Mouse (Mus musculus): ENCODE data around the gene Fam208b.
"Not testable (repeated sequence)": the region's sequence is repeated elsewhere in the genome, so short reads cannot be mapped to it uniquely, and the experiment has no call there.

Gene Fam208b

DNA sequence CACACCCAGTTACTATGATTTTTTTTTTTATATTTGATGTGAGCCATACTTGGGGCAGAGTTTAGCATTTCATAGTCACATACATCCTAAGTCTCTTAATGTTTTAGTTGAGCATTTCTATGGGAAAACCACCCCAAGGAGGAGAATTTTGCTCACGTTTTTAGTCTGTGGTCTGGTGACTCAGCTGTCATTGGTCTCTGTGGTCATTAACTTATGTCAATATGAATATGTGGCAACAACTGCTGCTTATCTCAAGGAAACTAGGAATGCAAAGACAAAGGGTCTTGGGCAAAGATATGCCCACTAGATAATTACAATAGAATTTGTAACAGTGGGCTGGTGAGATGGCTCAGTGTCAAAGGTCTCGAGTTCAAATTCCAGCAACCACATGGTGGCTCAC lies 47.0 kb downstream of the Fam208b start:
- DNase-seq (ENCODE audit: low read depth, low spot score): no peak

DNA sequence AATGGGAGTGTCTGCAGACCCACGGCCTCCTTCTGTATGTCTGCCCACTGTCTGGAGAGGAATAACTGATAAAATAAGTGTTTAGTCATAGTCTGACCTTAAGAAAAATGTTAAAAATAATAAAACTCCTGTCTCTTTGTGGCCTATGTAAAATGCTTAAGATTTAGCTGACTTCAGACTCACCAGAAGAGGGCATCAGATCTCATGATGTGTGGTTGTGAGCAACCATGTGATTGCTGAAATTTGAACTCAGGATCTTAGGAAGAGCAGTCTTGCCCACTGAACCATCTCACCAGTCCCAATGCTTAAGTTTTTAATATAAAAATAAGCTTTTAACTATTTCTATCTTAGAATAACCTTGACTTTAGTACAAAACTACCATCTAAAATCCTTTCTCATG lies 47.8 kb downstream of the Fam208b start:
- DNase-seq (ENCODE audit: low read depth, low spot score): peak; percentile 11

DNA sequence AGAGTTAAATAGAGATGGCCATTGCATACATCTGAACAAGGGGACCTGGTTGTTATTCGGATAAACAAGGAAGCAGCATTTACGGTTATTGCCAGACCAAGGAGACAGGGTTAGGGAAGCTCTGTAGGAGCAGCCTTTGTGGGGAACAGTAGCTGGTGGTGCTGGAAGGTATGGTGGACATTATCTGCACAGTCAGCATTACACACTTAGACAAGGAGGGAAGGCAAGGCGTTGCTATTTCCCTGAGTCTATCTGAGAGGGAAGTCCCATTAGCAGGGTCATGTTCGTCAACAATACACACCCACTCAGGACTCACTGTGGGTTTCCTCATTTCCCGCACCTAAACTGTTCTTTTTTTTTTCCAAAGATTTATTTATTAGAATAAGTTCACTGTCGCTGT lies 63.1 kb downstream of the Fam208b start:
- no peak for DNase-seq (ENCODE audit: low read depth, low spot score)

DNA sequence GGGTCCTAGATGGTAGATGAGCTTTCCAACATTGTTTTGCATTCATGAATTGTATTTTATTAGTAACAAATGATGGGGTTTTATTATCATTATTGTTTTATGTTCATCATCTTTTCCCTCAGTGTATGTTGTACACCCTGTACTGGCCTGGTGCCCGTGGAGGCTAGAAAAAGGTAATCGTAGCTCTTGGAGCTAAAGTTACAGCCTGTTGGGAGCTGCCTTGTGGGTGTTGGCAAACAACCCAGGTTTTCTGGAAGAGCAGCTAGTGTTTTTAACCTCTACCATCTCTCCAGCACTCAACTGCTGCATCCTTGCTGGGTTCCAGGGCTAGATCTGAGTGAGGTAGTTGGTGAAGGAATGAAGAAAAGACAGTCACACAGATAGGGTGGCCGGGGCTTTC lies 63.5 kb downstream of the Fam208b start:
- DNase-seq (ENCODE audit: low read depth, low spot score): no peak

DNA sequence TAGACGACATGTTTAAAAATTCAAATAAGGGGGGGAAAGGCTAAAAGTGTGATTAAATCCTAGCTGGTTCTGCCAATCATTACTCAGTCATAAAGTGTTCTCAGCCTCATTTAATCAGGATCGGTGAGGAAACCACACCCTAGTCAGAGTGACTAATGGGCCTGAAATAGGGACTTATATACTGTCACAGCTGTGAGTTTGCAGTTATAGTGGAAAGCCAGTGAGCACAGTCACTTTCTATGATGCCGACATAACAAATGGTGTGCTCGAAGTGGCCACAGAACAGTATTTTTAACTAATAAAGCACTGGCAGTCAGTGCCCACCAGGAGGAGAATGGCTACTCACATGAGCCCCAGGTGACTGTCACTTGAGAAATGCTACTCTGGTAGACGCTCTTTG lies 66.0 kb downstream of the Fam208b start:
- no peak for DNase-seq (ENCODE audit: low read depth, low spot score)

DNA sequence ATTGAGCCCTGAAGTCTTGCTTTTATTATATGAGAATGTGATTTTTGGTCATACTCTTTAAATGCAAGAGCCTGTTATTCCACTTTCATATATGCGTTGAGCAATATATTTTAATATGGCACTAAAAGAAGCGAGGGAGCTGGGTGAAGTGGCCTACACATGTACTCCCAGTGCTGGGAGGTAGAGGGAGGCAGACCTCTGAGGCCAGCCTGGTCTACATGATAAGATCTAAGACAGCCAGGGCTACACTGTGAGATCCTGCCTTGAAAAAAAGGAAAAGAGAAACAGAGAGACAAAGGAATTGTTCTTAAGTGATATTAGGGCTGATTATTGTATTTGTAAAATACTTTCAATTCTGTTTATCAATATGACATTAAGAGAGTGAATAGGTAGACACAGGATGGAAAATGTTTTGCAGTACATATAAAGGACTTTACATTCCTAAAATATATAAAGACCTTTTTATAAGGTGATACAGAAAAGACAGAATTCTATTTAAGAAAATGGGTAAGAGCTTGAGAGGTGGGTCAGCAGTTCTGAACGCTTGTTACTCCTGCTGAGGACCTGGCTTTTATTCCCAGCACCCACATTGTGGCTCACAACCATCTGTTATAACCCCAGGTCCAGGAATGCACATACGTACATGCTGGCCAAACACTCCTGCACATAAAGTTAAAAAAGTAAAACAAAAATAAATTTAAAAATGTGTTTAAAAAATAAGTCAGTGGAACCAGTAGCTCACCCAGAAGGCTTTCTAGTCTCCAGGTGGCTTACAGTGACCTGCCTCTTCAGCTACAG lies 66.6 kb downstream of the Fam208b start:
- no peak for DNase-seq (ENCODE audit: low read depth, low spot score)

DNA sequence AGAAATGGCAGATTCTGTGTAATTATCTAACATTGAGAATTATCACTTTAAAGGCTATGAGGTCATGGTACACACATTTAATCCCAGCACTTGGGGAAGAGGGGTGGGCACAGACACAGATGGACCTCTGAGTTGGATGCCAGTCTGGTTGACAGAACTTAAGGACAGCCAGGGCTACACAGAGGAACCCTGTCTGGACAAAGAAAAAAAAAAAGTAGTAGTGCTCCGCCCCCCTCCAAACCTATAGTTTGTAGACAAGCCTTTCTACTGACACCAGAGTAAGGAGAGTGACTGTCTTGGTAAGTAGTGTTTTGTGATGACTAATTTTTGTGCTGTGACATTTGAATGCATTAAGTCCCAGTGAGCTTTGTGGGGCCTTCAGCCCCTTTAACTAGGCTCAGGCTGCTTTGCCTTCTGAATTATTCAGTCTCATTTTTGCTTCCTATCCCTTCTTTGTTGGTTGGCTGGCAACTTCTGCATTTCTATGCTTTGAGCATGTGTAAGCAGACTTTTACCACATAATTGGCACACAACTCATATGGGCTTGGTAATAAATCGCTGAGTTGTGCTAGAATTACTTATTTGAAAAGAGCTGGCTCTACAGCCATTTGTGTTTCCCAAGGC lies 69.6 kb downstream of the Fam208b start:
- DNase-seq (ENCODE audit: low read depth, low spot score): no peak

DNA sequence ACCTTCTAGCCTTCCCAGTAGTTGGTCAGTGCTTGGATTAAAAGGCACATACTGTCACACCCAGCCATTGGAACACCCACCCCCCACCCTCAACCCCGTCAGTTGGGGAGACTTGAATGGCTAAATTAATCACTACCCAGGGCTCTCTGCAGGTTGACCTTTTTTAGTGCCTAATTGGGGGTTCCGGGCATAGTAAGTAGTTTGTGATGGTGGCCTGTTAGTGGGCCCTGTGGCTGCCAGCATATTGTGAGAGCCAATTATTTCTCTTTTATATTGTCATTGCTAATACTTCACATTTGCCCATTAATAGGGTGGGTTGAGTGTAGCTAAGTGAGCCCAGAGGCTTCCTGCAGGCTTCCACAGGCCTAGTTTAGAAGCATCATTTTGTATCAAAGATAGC lies 70.7 kb downstream of the Fam208b start:
- DNase-seq (ENCODE audit: low read depth, low spot score): no peak

DNA sequence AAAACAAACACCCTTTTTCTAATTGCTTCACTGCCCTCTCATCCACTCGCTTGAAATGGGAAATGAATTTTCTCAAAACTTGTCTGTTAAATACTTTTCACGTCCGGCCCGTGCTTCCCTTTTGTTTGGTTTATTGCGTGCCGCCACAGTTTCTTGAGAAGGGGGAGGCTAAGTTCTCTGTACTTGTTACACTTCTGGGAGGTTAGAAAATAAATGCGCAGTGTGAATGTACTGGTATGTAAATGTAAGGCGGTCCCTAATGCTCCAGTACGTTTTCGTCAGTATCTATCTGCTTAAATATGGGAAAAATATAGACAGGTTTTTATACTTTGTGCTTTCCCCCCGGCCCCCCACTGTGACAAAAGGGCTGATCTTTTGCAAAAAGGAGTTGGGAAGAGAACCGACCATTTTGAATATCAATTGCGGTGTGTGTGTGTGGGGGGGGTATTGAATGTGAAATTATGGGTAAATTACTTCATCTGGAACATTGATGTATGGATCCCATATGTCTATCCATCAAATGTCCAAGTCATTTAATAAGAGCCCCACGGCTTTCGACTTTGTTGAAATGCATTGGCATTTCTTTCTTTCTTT lies 71.8 kb downstream of the Fam208b start:
- DNase-seq (ENCODE audit: low read depth, low spot score): peak; percentile 48

DNA sequence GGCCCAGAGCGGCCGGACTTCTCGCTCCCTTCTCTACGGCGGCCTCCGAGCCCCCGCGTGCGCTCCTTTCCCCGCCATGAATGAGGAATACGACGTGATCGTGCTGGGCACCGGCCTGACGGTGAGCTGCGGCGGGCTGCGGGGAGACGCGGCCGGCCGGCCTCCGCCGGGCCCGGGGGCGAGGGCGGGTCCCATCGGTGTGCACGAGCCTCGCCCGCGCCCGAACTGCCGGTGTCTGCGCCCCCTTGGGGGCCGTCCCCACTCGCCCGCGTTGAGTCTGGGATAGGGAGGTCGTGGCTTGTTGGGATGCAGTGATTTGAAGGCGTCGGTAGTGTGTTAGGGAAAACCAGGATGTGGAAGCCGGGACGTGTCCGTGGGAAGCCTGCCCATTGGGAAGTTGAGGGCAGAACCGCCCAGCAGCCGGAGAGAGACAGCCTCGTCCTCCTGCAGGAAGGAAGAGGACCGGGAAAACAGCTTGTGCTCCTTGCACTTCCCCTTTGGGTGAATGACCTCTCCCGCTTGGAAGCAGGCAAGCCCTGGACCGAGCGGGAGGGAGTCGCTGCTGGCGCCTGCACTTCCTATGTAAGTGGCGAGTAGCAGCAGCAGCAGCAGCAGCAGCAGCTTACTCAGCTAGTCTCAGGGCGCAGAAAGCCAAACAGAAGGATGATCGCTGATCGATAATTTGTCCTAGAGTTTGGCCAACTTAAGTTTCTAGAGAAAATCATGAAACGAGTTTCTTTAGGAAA lies 72.5 kb downstream of the Fam208b start:
- DNase-seq (ENCODE audit: low read depth, low spot score): peak; percentile 52

DNA sequence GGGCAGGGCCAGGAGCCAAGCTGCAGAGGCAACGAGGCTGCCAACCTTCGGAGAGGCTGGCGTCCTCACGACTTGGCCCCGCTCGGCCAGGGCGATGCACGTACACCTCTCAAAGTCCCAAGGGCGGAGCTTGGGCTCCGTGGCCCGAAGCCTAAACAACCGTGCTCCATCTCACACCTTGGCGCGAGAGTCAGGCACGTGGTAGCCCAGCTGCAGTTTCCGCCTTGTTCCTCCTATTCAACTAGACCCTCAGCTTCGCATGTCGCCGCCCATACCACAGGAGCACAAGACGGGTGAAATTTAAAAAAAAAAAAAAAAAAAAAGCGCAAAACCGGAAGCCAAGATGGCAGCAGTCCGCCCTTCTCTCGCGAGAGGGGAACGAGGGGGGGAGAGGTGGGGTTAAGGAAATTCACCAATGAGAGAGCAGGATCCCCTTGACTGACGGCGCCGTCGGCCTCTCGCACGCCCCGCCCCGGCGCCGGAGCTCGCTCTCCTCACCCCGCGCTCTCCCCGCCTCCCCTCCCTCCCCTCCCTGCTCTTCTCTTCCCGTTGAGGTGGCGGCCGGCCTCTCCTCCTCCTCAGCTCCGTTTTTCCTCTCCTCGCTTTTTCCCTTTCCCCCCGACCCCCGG lies 73.2 kb downstream of the Fam208b start, which contains the start of gene Gdi2:
Gene Gdi2 (plus strand): TSS at position 470 of the 629 bp plus-strand sequence.
- peak; percentile 99 for DNase-seq (ENCODE audit: low read depth, low spot score)

DNA sequence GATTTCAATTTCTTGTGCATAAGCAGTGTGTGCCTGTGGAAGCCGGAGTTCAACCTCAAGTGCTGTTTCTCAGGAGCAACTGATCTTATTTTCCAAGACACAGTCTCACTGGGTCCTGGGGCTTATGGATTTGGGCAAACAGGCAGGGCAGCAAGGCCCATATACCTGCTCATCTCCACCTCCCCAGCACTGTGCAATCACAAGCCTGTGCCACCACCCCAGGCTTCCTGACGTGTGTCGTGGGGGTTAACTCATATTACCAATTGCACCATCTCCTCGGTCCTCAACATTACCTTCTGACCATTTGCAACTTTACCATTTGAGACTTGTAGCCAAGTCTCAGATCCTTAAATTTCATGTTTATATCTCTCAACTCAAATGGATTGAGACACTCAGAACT lies 76.8 kb downstream of the Fam208b start:
- DNase-seq (ENCODE audit: low read depth, low spot score): no peak

DNA sequence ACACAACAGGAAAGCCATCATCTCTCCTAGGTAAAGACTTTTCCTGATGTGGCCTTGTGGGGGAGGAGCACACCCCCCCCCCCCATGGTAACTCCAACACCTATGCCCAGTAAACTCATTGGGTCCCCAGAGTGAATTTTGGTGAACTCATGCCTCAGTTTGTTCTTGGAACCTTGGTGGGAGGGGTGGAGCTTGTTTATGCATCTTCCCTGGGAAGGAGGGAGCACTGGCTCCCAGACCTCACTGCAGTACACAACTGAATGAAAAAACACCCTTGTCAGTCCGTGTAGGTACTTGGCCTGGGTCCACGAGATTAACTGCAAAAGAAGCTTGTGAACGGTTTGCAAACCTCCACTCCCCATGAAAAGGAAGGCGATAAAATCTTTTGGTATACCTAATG lies 78.5 kb downstream of the Fam208b start:
- DNase-seq (ENCODE audit: low read depth, low spot score): no peak

DNA sequence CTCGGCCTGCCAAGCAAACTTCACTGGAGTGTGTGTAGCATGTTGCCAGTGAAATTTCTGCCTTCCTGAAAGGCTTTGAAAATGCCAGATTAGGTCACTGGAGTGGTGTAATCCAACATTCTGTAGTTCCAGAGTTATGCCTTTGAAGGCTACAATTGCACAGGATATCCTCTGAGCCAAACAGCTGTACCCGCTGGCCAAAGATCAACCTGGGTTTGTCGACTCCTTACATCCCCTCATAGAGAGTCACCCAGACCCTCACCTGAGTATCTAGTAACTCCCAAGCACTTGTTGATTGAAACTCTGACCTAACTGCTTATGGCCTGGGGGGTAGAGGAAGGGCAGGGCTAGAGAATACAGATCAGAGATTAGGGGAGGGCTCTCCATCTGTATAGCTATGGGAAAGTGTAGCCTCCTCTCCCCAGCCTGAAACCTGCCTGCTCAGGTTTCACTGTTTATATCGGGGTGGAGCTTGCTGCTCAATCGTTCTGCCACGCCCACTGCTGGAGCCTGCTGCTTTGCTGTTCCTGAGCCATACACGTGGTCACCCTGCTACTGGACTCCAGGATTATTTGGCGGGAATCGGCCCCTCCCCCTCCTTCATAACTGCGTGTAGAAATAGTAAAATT lies 79.1 kb downstream of the Fam208b start:
- DNase-seq (ENCODE audit: low read depth, low spot score): no peak

DNA sequence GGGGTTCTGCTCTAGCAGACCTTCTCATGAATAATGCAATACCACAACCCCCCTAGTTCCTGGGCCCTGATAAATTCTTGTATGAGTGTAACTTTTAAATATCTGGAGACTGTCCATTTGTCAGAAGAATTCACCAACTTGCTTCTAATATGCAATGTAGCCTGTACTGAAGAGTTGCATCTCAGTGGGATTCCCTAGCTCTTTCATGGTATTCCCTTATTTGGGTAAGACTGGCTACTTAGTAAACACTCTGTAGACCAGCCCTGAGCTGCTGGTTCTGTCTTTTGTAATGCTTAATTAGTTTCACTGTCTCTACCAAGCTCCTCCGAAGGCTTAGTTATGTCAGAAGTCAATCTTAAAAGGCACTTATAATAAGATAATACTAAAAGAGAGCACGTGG lies 79.7 kb downstream of the Fam208b start:
- not testable (repeated sequence) for DNase-seq (ENCODE audit: low read depth, low spot score)

DNA sequence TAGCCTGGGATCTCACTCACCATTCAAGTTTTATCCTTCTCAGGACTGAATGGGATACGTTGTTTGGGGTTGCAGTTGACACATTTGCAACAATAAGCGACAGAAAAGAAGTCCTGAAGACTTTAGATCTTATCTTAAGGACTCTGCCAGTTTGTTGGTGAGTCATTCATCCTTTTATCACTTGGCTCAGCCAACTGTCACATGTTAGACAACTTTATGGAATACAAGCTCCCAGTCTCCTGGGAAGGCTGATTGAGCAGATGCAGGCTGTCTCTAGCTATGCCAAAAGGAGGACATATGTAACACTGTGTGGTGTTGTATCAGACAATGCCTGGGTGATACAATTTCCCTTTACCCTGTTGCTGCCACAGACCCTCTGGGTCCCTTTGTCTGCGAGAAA lies 80.5 kb downstream of the Fam208b start:
- DNase-seq (ENCODE audit: low read depth, low spot score): no peak

DNA sequence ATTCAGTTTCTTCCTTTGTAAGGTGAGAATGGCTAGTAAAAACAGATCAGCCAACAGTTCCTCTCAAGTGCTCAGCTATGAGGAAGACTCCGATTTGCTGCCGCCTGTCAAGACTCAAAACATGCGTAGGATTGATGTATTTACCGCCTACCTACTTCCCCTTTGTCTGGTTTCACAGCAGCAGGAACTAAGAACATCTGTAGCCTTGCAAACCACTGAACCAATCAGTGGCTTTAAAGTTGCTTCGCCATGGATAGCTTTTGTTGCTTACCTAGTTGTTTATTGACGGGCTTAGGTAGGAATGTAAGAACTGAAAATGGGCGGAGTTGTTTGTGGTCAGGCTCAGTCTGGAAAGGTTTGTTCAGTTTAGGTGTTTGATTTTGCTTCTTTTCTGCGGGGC lies 84.6 kb downstream of the Fam208b start:
- DNase-seq (ENCODE audit: low read depth, low spot score): peak; percentile 92

DNA sequence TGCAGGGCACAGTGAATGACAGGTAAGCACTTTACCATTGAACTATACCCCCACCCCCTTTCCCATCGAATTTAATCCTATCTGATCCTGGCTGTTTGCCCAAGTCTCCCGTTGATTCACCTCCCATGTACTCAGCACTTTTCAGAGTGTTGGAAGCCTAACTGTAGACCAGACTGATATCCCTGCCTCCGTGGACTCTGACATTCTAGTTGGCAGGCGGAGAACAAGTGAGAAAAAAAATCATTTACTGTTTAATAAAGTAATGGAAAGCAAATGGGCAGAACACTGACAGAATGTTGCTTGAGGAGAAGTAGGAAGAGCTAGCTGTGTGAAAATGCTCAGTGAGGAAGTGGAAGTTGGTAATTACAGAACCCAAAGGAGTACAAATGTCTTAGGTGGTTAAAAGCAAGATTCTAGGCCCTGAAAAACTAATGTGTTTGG lies 85.3 kb downstream of the Fam208b start:
- DNase-seq (ENCODE audit: low read depth, low spot score): no peak

DNA sequence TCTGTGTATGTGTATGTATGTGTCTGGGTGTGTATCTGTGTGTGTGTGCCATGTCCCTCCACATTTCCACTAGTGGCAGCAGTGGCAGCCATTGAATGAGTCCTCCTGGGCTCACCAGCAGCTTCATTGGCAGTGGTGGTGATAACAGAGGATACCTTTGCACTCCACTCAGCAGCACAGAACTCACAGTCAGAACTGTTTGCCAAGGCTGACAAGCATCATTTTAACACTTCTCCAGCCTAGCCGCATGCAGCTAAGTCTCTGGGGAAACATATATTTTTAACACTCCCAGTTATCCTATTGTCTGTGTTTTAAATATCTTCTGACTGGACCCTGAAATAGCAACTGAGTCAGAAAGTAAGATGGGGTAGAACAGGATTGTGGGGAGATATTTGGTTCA lies 87.0 kb downstream of the Fam208b start:
- no peak for DNase-seq (ENCODE audit: low read depth, low spot score)

DNA sequence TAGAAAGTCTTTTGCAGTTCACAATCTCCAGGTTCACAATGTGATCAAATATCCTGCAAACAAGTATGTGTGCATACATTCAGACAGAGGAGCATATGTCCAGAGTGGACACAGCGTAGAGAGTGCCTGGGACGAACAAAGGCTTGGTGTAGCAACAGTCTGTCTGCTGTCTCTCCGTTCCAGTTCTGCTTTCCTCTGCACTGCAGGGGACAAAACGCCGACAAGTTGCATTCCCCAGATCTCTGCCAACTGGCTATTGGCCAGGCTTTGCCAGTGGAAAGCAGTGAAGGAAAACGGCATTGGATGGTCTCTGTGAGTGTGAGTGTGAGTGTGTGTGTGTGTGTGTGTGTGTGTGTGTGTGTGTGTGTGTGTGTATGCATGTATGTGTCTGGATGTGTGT lies 87.4 kb downstream of the Fam208b start:
- DNase-seq (ENCODE audit: low read depth, low spot score): no peak

DNA sequence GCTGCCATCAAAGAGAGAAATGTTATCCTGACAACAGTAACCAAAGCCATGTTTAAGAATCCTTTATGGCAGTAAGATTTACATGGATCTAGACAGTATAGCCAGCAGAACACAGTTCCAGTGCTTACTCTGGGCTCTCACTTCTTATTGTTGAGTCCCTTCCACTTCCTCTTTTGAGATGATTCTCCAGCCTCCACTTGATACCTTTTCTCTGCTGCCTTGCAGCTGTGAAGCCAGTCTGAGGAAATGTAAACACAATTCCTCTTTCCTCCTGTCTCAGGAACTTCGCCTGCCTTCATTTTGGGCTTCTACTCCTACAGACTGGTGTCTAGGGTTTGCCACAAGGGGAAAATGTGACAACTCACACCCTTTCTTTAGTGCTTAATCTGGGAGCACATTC lies 90.9 kb downstream of the Fam208b start:
- DNase-seq (ENCODE audit: low read depth, low spot score): not testable (repeated sequence)

Measured in CD4-positive helper T cell, adult 2 months (primary cell).